Mouse (Mus musculus) right cerebral cortex, postnatal 25 days (tissue): ENCODE measurements around the gene Lgi4.
A peak's percentile ranks its signal among the peaks of the same experiment; 100 is the strongest.

Source experiments
- DNase-seq: peaks from one replicate; pipeline ENCODE4 v3.0.0; 2022

Gene Lgi4

GRCm38 (mm10) chr7:31052251-31052635 is 6.9 kb upstream of the Lgi4 start:
- DNase-seq: no peak

DNA sequence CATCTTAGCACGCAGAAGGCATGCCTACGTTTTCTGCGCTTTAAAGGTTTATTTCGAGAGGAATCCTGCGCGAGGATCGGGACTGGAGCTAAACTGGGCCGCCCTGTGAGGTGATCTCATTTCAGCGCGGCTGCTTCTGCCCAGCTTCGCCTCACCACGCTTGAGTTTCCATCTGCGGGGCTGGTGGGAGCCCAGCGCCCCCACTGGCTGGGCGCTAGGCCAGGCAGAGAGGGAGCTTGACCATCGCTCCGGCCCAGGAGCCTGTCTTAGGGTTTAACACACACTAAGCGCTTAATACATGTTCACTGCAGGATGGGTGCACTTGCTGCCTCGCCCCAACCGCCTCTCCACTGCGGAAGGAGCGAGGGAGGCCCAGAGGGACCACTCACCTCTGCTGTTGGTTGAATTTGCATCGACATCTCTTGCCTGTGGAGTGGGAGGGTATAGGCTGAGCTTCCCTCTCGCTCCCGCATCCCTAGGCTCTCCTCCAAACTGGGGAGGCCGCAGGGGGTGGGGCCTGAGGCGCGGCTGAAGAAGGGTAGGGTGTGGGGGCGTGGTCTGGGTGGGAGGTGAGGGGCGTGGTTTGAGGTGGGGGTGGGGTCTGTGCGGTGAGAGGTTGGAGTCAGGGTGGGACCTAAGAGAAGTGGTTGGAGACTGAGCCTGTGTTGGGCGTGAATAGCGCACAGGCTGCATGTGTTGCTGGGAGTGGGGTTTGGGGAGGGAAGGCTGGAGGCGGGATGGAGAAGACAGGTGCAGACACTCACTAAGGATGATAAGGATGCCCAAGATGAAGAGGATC is 6.3 kb upstream of the Lgi4 start:
- peak; percentile 82 for DNase-seq

DNA sequence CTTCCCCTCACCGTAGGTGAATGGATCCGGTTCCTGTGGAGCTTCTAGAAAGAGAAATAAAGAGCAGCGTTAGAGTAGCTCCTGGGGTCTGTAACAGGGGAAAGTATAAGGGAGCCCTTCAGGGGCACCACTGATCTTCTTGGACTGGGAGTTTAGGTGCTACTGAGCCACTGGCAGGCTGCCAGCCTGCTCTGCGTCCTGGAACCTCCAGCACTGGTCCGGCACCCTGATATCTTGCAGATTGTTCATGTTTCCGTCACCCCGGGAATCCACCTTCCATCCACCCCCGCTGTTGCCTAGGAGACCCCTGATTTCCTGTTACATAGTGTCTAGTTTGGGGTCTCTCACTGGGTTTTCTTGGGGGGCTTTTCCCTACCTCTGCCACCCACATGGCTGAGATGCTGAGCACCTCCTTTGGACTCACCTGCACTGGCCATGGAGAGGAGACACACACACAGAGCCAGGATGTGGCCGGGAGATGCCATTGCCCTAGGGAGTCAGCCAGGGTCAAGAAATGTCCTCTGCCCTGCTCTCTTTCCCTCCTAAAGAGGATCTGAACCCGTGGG is 5.2 kb upstream of the Lgi4 start:
- DNase-seq: no peak

DNA sequence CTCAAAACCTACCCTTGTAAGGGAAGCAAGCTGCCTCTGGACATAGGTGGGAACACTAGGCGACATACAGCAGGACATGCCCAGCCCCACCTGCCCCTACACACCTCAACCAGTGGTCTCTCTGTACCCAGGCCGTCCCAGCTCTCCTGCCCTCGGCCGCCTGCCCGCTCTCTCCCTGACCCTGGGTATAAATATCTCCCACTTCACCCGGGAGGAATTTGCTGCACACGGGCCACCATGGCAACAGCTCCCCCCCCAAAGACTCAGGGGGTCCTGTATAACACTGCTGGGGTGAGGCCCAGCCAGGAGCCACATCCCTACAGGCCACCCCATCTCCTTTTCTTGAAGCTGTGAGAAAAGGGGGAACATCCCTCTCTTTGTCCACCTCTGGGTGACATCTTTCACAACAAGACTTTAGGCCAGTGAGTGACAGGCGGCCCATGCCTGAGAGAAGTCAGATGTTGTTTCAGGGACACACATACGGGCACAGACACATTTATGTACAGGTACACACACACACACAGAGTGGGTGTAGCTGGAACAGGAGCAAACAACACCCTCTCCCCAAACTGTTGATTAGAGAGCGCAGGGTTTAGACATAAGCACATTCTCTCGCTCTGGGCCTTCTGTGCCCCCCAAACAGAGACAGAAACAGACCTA is 4.4 kb upstream of the Lgi4 start:
- DNase-seq: no peak

DNA sequence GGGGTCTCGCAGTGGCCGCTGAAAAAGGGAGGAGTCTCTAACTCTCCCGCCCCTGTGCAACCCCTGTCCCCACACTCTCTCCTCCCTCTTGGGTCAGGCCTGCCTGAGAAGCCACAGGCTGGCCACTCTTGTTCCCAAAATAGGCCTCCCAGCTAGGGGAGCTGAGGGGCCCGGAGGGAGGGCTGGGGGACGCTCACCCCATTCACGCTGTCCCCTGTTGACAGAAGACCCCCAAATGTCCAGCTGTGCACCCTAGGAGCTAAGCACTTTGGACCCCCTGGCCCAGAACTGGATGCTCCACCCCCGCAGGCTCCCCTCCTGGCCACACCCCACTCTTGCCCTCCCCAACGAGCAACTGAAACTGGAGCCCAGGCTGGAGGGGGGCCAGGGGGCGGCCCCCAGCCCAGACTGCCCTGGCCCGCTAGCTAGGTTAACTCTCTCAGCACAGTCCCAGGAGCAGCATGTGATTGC is 3.8 kb upstream of the Lgi4 start:
- DNase-seq: no peak

DNA sequence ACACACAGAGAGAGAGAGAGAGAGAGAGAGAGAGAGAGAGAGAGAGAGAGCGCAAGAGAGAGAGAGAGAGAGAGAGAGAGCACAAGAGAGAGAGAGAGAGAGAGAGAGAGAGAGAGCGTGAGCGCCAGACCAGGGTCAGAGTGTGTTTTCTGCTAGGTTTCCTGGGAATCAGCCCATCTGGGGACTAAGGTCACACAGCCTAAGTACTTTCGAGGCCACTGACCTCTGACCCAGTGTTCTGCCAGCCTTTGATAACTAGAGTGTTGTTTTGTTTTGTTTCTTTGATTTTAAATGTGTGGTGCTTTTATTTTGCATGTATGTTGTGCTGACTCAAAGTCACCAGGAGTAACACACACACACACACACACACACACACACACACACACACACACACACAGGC is 3.3 kb upstream of the Lgi4 start:
- no peak for DNase-seq

DNA sequence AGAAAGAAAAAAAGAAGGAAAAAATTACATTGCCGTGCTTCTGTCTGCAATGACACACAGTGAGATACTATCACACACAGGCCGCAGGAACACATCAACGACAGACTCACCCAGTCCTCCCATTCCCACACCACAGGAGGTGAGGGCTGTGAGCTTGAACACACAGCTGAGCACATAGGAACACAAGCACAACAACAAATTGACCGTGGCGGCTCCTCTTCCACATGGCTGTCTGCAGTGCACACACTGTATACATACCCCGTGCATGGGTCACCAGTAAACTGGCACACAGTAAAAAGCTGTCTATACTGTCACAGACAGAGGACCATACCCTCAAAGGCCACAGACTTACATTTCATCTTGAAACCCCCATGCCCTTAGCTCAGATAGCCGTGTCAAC is 2.7 kb upstream of the Lgi4 start:
- no peak for DNase-seq

- DNase-seq: no peak
Observed at GRCm38 (mm10) chr7:31057071-31057470, 2.1 kb upstream of the Lgi4 start, which contains the start of gene Fxyd1. Gene Fxyd1 (minus strand): TSS chr7:31057199.

DNA sequence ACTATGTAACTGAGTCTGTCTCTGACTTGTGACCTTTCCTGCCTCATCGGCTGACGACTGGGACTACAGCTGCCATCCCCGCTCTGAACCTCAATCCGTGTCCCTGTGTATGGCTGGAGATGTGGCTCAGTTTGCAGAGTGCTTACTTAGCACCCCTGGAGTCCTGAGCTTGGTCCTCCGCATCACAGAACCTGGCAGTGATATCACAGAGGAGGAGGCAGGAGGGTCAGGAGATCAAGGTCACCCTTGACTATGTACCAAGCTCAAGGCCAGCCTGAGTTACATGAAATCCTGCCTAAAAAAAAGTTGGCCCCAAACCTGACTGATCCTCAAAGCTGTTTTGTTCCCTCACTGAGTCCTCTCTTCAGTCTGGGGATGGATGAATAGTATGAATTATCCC is 1.4 kb upstream of the Lgi4 start:
- DNase-seq: no peak

DNA sequence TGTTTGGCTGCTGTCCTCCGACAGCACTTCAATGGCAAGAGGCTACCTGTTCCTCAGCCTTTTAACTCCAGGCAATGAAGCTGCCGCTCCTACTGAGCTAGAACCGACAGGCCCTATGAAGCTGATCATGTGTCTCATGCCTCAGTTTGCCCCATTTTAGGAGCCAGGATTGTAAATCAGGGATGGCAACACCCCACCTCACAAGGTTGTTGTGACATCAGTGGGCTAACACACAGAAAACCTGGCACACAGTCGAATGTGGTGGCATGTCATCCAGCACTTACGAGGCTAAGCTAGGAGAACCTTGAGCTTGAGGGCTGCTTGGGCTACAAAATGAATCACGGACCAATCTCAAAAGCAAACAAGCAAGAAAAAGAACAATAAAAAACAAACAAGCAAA is 931 bp upstream of the Lgi4 start:
- DNase-seq: no peak

DNA sequence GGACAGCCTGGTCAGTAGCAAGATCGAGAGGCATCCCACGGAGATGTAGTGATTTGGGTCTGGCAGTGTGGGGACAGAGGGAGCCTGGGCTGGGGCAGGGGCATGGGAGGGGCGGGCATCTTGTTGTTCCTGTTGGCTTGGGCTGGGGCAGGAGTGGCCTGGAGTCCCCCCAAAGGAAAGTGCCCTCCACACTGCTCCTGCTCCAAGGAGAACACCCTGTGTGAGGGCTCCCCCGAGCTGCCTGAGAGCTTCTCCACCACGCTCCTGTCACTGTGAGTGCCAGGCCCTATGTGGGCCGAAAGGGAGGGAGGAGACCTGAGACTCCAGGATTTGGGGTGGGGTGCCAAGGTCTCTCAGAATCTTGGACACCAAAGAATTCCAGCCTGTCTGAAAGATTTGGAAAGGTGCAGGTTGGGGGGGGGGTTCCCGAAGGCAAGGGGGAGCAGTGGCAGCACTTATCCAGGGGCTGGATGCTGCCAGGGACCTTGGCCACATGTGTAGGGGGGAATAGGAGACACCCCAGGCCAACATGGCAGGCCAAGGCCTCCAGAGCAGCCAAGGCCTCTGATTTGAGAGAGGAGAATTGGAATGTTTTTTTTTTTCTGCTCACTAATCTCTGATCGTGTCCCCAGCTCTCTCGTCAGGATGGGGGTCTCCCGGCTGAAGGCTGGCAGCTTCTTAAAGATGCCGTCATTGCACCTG is 928 bp downstream of the Lgi4 start:
- DNase-seq: no peak

- DNase-seq: no peak
Observed at GRCm38 (mm10) chr7:31060621-31061010, 1.5 kb downstream of the Lgi4 start.

DNA sequence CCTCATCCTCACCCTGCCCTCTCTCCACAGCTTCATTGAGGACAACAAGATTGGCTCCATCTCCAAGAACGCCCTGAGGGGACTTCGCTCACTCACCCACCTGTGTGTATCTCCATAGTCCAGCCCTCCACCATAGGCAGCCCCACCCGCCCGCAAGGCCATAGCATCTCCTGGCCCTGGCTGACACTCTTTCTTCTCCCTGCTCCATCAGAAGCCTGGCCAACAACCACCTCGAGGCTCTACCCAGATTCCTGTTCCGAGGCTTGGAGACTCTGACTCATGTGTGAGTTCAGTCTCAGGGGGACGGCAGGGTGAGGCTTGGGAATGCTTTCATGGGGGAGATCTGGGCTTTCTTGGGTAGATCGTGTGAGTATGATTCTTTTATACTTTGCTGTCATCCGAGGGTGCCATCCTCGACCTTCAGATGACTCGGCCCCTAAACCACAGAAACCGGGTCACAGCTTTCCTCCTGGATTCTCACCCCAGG is 4.0 kb downstream of the Lgi4 start:
- DNase-seq: no peak

GRCm38 (mm10) chr7:31067836-31068235 is 8.7 kb downstream of the Lgi4 start:
- DNase-seq: no peak

DNA sequence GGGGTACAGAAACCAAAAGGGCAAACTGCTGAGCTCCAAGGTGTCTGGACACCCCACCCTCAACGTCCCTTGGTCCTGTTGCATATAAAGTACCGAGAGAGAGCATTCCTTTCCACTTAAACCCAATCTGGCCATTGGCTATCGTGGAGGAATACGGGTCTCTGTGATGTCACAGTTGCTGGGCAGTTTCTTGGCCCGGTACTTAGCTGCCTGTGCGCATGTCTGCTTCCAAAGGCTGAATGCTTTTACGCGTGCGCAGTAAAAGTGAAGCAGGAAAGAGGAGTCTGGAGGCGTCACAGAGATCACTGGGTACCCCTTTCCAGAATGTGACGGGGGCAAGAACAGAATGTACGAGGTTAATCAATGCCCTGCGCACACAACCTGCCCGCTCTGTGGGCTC is 10.3 kb downstream of the Lgi4 start:
- DNase-seq: no peak

GRCm38 (mm10) chr7:31070324-31070723 is 11.2 kb downstream of the Lgi4 start:
- no peak for DNase-seq

DNA sequence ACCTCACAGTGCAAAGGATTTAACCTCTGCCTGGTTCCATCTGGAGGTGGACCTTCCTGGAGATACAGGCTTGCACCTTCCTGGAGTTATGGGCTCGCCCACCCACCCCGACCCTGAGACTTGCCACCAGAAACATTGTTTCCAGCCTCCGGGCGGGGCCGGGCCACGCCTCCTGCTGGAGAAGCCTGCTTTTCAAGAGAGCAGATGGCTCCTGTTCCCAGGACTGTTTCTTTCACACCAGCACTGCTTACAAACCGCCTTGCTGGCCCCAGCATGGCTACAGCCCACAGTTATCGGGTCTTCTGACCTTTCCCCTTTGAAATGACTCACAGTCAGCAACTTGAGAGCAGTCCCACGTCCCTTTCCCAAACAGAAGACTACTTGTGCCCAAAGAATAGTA is 13.2 kb downstream of the Lgi4 start:
- DNase-seq: no peak

DNA sequence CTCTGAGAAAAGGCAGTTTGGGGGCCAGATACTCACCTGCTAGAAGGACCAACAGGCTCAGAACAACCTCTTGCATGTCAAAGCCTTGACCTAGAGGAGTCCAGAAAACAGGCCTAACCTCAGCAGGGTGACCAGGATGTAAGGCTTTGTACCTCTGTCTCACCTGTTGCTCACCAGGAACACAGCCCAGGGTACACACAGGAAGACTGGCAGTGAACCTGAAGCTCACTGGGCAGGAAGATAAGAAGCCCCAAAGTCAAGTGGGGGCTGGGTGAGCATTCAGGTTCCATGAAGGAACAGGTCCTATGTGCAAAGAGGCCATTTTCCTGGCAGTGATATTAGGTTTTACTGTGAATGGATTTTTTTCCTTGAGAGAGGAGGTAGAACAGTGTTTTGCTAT is 14.4 kb downstream of the Lgi4 start:
- DNase-seq: no peak

- no peak for DNase-seq
Observed at GRCm38 (mm10) chr7:31074061-31074712, 15.0 kb downstream of the Lgi4 start.

- no peak for DNase-seq
Observed at GRCm38 (mm10) chr7:31074713-31075069, 15.5 kb downstream of the Lgi4 start.

- DNase-seq: no peak
Observed at GRCm38 (mm10) chr7:31076492-31076891, 17.4 kb downstream of the Lgi4 start, which contains the start of gene Fxyd3. Gene Fxyd3 (minus strand): TSS chr7:31076704.

- DNase-seq: no peak
Observed at GRCm38 (mm10) chr7:31077470-31077869, 18.3 kb downstream of the Lgi4 start.

- DNase-seq: no peak
Observed at GRCm38 (mm10) chr7:31077885-31078445, 18.8 kb downstream of the Lgi4 start.
